Mouse (Mus musculus) limb, embryonic 10.5 days (tissue): ENCODE data around the gene Vps45. TPM values are rescaled to one million over a fixed set of nuclear protein-coding genes. Genes with fewer than 3 reads are reported as not detected.
"Not testable (repeated sequence)": the region's sequence is repeated elsewhere in the genome, so short reads cannot be mapped to it uniquely, and the experiment has no call there.

Experiments used
- DNase-seq: peaks from one replicate; pipeline ENCODE4 v3.0.0-alpha.2; 2017; ENCODE audit warnings: low spot score
- H3K27ac ChIP-seq: fragments of 300-500 bp; sonication (generic); 2 replicates; pipeline ENCODE4 v1.5.1; 2016; ENCODE audit warnings: mild to moderate bottlenecking
- H3K27me3 ChIP-seq: fragments of 300-500 bp; sonication (generic); 2 replicates; pipeline ENCODE4 v1.6.1; 2016; ENCODE audit warnings: low read depth, mild to moderate bottlenecking; ENCODE audit not compliant: poor library complexity, severe bottlenecking
- H3K36me3 ChIP-seq: fragments of 300-500 bp; sonication (generic); 2 replicates; pipeline ENCODE4 v1.6.1; 2016; ENCODE audit warnings: mild to moderate bottlenecking, moderate library complexity
- H3K4me1 ChIP-seq: fragments of 300-500 bp; sonication (generic); 2 replicates; pipeline ENCODE4 v1.6.1; 2016
- H3K4me3 ChIP-seq: fragments of 300-500 bp; sonication (generic); 2 replicates; pipeline ENCODE4 v1.5.1; 2016; ENCODE audit warnings: mild to moderate bottlenecking, moderate library complexity
- H3K9me3 ChIP-seq: fragments of 300-500 bp; sonication (generic); replicated peaks from 2 replicates; pipeline ENCODE4 v1.6.1; 2016; ENCODE audit warnings: mild to moderate bottlenecking
- WGBS: fragments of 180-500 bp; shearing (Covaris S2); methylation state at CpG from one replicate; pipeline ENCODE4 v1.1.7; 2016; 5-methylcytosine and 5-hydroxymethylcytosine counted together
- polyA plus RNA-seq: library from polyadenylated mRNA; unstranded; fragments of >200 nt; fragmentation: Nextera tagmentation; extraction: Ambion mirVana; gene quantifications from 2 replicates; pipeline ENCODE4 v1.2.1, GENCODE M21; 2016

Vps45 gene
- polyA plus RNA-seq, 1 experiment from 2014 or later = 23.6 TPM

DNA sequence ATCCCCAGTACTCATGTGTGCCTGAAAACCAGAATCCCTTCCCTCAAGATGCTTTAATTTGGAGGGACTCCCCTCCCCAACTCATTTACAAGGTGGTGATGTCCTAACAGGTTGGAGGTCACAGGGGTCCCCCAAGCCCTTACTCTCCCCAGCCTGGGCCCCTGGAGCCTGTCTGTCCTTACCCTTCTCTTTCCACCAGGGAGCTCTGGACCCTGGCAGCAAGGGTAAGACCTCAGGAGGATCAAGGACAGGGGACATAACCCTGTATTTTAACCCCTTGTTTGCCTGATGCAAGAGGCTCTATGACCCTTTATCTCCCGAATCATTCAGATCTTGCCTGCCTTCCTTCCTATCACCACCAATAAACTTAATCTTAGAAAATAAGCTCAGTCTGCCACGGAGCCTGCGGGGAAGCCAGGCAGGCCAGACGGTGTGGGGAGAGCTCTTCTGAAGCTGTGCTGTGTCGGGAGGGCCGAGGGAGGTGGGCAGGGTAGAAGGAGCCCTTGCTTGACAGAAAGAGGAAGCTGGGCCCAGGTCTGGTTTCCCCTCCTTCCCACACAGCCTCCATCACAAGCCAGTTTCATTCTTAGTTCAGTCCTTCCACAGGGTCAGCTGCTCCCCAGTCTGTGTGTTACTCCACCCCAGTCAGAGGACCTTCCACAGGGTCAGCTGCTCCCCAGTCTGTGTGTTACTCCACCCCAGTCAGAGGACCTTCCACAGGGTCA lies 70.7 kb downstream of the Vps45 start:
- peak overlapping the region; percentile 87; the same call in 1 of the 2 replicates for H3K27ac ChIP-seq
- peaks cover 46% of the 10 kb centered on the region for H3K4me1 ChIP-seq
- H3K27me3 ChIP-seq = no peaks in the 10 kb centered on the region
- H3K36me3 ChIP-seq = peaks cover 57% of the 10 kb centered on the region
- 79% methylated on average over 6 of the region's 6 CpGs for WGBS
- H3K4me3 ChIP-seq = no peak overlapping the region
- DNase-seq = no peak
- no peaks in the 10 kb centered on the region for H3K9me3 ChIP-seq

DNA sequence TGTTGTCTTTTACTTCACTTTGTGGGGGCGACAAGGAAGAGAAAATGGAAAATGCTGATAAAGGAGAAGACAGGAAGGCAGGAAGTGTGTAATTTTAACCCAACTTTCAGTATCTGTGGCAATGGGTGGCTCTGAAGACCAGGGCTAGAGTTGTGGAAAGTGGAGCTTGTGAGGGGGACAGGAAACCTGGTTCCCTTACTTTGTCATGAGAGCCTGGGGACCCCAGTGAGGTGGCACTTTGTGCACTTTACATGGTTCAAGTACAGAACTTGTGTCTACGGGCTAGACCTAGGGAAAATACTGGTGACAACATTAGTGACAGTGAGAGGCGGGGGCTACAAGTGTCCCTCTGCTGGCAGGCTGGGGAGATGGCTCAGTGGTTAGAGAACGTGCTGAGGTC lies 71.3 kb downstream of the Vps45 start:
- H3K27ac ChIP-seq = peak overlapping the region; percentile 87
- no peaks in the 10 kb centered on the region for H3K27me3 ChIP-seq
- peaks cover 41% of the 10 kb centered on the region for H3K4me1 ChIP-seq
- no peaks in the 10 kb centered on the region for H3K9me3 ChIP-seq
- peaks cover 52% of the 10 kb centered on the region for H3K36me3 ChIP-seq
- no peak for DNase-seq
- WGBS = 66% methylated on average over 4 of the region's 4 CpGs
- H3K4me3 ChIP-seq = no peak overlapping the region

DNA sequence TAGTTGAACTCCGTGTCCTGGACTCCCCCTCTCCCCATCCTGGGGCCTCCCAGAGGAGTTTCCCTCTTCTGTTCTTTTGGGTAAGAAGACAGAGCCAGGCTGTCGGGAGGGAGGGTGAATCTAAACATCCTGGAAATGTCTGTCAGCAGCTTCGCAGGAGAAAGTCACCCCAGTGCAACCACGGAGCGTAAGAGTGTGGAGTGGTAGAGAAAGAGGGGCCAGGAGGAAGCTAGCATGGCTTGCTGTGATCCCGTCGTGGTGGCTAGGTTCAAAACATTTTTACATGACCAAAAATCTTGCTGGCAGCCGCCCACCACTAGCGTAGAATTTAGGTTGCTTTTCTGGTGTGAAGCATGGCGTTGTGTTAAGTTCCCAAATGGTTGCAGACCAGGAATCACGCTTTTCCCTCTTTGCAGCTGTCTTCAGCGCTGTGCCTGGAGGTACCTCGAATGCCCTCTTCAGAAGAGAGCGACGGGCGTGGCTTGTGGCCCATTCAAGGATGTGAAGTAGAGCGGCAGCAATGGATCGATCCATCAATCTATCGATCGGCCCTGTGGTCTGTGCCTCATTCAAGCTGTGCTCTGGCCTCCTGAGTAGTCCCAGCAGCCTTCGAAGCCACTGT lies 72.2 kb downstream of the Vps45 start:
- no peaks in the 10 kb centered on the region for H3K27me3 ChIP-seq
- DNase-seq = peak; percentile 77
- peaks cover 43% of the 10 kb centered on the region for H3K4me1 ChIP-seq
- peak overlapping the region; percentile 38 for H3K4me3 ChIP-seq
- H3K9me3 ChIP-seq = no peaks in the 10 kb centered on the region
- H3K36me3 ChIP-seq = peaks cover 43% of the 10 kb centered on the region
- 3% methylated on average over 21 of the region's 21 CpGs for WGBS
- H3K27ac ChIP-seq = peak overlapping the region; percentile 87

DNA sequence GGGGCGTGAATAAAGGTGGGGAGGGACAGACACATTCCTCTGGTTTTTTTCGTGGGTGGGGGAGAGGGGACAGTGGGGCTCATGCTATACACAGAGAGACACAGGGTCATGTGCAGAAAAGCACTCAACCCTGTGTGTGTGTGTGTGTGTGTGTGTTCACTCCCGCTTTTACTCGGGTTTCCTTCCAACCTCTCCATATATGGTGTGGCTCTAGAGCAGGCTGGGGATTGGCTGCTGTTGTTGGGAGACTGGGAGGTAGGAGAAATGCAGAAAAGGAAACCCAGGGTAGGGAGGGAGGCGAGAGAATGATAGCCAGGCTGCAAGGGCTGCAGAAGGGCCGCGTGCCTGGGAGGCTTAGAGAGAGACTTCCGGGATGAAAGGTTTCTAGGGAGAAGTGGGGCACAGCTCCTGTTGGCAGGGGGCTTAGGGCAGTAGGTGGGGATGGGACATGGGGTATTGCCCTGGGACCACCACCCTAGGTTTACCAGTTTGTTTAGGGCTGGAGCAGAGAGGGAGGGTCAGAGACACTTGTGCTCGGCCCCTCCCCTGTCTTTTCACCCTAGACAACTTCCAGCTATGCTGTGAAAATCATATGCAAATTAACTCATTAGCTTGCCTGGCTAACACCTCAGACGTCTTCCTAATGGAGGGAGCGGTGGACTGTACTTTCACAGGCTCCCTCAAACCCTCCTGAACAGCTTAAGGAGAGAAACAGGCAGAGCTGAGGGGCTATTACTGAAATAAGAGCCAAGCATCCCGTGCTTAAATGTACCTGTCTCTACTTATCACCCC lies 72.9 kb downstream of the Vps45 start:
- peaks cover 43% of the 10 kb centered on the region for H3K4me1 ChIP-seq
- no peaks in the 10 kb centered on the region for H3K27me3 ChIP-seq
- peaks cover 36% of the 10 kb centered on the region for H3K36me3 ChIP-seq
- H3K4me3 ChIP-seq = peak overlapping the region; percentile 38
- WGBS = 1% methylated on average over 12 of the region's 12 CpGs
- no peaks in the 10 kb centered on the region for H3K9me3 ChIP-seq
- H3K27ac ChIP-seq = peak overlapping the region; percentile 87
- DNase-seq = peak; percentile 77

DNA sequence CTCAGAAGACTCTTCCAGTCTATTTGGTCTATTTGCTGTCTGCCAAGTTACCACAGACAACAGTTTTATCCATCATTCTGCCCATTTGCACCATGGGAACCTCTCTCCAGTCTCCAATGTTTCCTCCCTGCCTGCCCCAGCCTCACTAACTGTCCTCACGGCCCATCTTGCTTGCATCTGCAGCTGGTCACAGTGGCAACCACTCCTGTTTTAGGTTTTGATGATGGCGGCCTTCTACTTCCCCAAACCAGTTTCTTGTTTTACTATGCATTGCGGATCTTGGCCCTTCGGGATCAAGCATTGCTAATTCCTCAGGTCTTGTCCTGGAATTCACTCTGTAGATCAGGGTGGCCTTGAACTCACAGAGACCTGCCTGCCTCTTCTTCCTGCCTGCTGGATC lies 76.1 kb downstream of the Vps45 start:
- H3K36me3 ChIP-seq = peaks cover 3% of the 10 kb centered on the region
- H3K4me1 ChIP-seq = peaks cover 30% of the 10 kb centered on the region
- no peaks in the 10 kb centered on the region for H3K27me3 ChIP-seq
- WGBS = 91% methylated on average over 4 of the region's 4 CpGs
- no peak for DNase-seq
- no peaks in the 10 kb centered on the region for H3K9me3 ChIP-seq
- no peak overlapping the region for H3K4me3 ChIP-seq
- H3K27ac ChIP-seq = peak overlapping the region; percentile 36; the same call in 1 of the 2 replicates

DNA sequence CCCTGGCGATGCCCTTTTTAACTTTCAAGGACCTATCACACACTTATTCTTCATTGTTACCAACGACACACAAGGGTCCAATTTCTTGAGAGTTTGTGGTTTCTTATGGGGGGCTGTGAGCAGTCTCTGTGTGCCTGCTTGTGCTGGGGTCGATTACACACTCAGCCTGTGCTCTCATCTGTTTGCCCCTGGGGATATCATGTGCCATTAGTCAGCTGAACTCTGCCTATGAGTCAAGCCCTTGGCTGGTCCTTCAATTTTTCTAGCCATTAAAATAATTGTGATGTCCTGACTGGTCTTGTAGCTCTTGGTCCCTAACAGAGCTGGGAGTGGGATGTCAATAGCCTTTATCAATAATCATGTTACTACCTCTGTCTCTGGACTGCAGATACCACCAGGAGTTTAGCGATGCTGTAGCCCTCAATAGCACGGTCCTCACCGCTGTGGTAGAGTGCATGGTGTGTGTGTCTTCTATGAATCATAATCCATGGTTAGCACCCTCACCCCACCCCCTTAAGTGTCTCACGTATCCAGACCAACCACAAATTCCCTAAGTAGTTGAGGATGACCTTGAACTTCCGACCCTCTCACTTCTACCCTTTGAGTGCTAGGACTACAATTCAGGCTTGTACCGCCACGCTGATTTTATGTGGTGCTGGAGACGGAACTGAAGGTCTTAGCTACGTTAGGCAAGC lies 77.8 kb downstream of the Vps45 start:
- DNase-seq = no peak
- WGBS = 83% methylated on average over 12 of the region's 12 CpGs
- Histone ChIP-seq H3K27ac (no peak overlapping the region), H3K9me3 (no peaks in the 10 kb centered on the region), H3K27me3 (0 out of 2 replicates have a peak, but pooled peaks cover under 1% of the 10 kb centered on the region), H3K4me3 (no peak overlapping the region), H3K4me1 (peaks cover 13% of the 10 kb centered on the region), H3K36me3 (no peaks in the 10 kb centered on the region)

DNA sequence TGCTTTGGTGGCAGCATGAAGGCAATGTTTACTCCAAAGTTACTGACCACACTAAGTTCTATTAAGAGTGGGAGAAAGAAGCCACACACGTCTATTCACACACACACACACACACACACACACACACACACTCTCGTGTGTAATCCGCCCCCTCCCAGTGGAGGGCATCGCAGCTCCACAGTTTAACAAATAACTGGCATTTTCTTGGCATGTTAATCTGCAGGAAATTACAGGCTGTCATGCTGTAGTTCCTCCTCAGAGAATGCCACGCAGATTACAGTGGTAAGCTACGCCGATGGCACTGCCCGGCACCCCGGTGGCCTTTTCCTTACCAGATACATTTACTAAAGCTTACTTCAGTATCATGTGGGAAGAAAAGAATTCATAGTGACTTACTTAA lies 80.0 kb downstream of the Vps45 start:
- Histone ChIP-seq H3K4me1 (peaks cover 4% of the 10 kb centered on the region), H3K4me3 (no peak overlapping the region), H3K27me3 (peaks cover 20% of the 10 kb centered on the region; the same call in 1 of the 2 replicates), H3K27ac (no peak overlapping the region), H3K9me3 (no peaks in the 10 kb centered on the region), H3K36me3 (no peaks in the 10 kb centered on the region)
- 88% methylated on average over 9 of the region's 9 CpGs for WGBS
- no peak for DNase-seq

DNA sequence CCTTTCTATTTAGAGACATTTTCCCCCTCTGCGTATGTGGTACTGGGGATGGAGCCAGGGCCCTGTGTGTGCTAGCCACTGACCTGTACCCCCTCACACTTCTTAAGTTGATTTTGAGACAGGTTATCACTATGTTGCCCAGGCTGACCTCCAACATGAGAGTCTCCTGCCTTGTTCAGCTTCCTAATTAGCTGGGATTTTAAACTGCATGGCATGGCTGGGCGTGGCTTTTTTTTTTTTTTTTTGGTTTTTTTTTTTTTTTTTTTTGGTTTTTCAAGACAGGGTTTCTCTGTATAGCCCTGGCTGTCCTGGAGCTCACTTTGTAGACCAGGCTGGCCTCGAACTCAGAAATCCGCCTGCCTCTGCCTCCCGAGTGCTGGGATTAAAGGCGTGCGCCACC lies 80.7 kb downstream of the Vps45 start:
- not testable (repeated sequence) for H3K9me3 ChIP-seq, H3K27ac ChIP-seq, H3K36me3 ChIP-seq, H3K4me3 ChIP-seq, DNase-seq
- H3K4me1 ChIP-seq = peaks cover 11% of the 10 kb centered on the region
- WGBS = 95% methylated on average over 7 of the region's 7 CpGs
- H3K27me3 ChIP-seq = peaks cover 27% of the 10 kb centered on the region

DNA sequence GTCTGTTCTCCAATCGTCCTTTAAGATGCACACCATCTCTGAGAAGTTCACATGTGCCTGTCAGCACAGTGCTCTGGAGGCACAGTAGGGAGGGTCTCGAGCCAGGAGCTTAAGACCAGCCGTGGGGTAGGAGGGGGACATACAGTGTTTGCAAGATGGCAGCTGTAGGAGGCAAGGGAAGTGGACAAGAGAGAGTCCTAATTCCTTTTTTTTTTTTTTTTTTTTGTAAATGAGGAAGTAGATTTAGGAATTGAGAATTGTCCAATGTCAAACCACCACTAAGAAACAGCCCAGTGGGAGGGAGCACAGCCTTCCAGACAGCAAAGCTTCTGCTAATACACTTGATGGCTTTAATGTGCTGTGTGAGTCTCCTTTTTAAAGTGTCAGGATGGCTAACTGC lies 81.2 kb downstream of the Vps45 start:
- H3K9me3 ChIP-seq = no peaks in the 10 kb centered on the region
- H3K4me1 ChIP-seq = peaks cover 12% of the 10 kb centered on the region
- 62% methylated on average over 3 of the region's 3 CpGs for WGBS
- no peak overlapping the region for H3K27ac ChIP-seq
- H3K27me3 ChIP-seq = peaks cover 32% of the 10 kb centered on the region
- no peak for DNase-seq
- H3K4me3 ChIP-seq = no peak overlapping the region
- H3K36me3 ChIP-seq = no peaks in the 10 kb centered on the region

DNA sequence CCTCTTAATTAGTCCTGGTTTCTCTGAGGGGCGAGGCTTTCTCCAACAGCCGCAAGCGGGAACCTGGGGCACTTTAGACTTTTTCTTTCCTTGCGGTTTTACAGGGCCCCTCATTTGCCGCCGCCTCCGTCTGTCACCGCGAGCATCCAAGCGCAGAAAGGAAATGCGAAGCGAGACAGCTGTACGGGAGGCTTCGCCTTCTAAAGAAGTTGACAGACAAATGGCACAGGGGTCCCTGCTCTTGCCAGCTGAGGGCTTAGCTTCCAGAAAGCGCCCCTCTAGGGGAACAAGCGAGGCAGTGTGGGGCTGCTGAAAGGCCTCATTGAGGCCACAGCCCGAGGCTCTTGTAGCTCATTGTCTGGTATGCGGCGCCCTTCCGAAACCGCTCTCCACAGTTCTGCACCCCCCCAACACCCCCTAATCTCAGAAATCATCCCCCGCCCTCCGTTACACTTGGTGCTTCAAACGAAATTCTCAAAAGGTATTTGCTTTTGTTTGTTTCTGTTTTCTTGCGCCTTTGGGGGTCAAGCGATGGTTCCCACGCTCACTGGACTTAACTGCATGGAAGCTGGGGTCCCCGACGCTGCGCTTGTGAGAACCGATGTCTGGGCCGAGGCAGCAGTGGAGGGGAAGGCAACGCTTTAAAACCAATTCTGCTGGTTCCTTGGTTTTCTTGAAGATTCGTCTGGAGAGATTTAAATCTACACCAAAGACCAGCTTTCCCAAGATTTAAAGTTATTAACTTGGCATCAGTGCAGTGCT lies 85.2 kb downstream of the Vps45 start:
- DNase-seq = peak; percentile 70
- H3K36me3 ChIP-seq = no peaks in the 10 kb centered on the region
- no peaks in the 10 kb centered on the region for H3K9me3 ChIP-seq
- H3K27me3 ChIP-seq = peaks cover 40% of the 10 kb centered on the region
- 5% methylated on average over 34 of the region's 34 CpGs for WGBS
- peaks cover 10% of the 10 kb centered on the region for H3K4me1 ChIP-seq
- peak overlapping the region; percentile 84 for H3K27ac ChIP-seq
- H3K4me3 ChIP-seq = peak overlapping the region; percentile 50

DNA sequence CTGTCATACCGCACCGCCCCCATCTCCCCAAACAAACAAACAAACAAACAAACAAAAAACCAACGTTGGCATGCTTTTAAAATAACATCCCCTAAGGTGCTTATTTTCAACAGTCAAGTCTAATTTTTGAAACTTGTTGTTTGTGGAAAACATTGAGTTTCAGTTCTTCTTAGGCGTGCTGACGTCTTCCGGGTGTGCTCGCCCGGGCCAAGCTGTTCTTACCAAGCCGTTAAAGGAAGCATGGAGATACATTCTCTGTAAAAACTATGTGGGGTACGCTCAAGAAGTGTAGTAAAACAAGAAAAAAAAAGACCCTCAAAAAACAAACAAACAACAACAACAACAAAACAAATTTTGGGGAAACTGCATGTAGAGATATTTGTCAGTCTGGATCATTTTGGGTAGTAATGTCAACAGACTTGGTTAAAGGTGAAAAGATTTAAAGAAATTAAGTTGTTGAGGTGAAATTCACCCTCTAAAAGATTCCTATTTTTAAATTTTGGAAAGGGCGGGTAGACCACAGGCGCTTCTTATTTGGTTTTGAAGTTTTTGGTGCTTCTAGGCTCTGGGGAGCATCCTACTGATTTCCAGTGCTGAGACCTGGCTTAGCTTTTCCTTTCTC lies 85.9 kb downstream of the Vps45 start:
- Histone ChIP-seq H3K27me3 (peaks cover 40% of the 10 kb centered on the region), H3K27ac (peak overlapping the region; percentile 84), H3K36me3 (no peaks in the 10 kb centered on the region), H3K9me3 (no peaks in the 10 kb centered on the region), H3K4me1 (peaks cover 10% of the 10 kb centered on the region), H3K4me3 (peak overlapping the region; percentile 50)
- 77% methylated on average over 12 of the region's 12 CpGs for WGBS
- no peak for DNase-seq

DNA sequence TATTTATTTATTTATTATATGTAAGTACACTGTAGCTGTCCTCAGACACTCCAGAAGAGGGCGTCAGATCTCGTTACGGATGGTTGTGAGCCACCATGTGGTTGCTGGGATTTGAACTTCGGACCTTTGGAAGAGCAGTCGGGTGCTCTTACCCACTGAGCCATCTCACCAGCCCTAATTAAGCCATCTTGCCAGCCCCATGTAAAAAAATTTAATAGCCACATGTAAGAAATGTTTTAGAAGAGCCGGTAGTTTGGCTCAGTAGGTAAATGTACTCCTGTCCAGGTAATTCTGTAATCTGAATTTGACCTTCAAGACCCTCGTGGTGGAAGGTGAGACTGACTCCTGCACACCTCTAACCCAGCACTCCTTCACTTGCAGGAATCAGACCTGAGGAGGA lies 87.6 kb downstream of the Vps45 start:
- H3K9me3 ChIP-seq, DNase-seq, H3K4me3 ChIP-seq, H3K27ac ChIP-seq, H3K36me3 ChIP-seq: not testable (repeated sequence)
- 60% methylated on average over 7 of the region's 7 CpGs for WGBS
- H3K27me3 ChIP-seq = peaks cover 40% of the 10 kb centered on the region
- peaks cover 13% of the 10 kb centered on the region for H3K4me1 ChIP-seq
